8 mouse cellular contexts compared by ENCODE assay signal in the genomic region with DNA sequence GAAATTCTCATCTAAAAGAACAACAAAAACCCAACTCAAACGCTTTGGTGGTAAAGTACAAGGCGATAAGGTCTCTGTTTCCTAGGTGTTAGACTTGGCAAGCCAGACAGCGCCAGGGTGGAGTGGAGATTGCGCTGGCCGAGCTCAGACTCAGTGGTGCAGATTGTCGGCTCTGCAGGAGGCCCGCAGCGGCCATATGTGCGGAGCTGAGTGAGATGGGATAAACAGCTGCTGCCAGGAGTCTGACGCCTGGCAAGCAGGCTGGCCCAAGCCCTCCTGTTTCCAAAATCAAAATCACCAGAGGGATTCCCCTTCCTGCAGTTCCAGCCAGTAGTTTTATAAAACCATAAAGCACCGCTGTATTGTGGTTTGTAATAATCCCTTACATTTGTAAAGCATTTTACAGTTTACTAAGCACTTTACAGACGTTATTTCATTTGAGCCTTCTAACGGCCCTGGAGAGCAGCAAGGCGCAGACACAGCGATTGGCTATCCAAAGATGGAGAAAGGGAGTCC. TPM values are rescaled to one million over a fixed set of nuclear protein-coding genes. Genes with fewer than 3 reads are reported as not detected.
A peak's percentile ranks its signal among the peaks of the same experiment; 100 is the strongest.
DNase-seq lines count a peak whose midpoint lies in the region; ATAC-seq and TF ChIP-seq lines count a peak whose summit lies in the region.

No protein-coding gene starts in this region.

- TF ChIP-seq CTCF in hindbrain, postnatal 0 days (IDR thresholded peaks at IDR 0.05; ENCODE audit: low read depth), result no peak
- no peak for TF ChIP-seq CTCF in midbrain, postnatal 0 days (IDR thresholded peaks at IDR 0.05)

- 5% methylated on average over 15 of the region's 15 CpGs for WGBS in forebrain, embryonic 11.5 days
- 9% methylated on average over 15 of the region's 15 CpGs for WGBS in hindbrain, postnatal 0 days
- 11% methylated on average over 15 of the region's 15 CpGs for WGBS in midbrain, postnatal 0 days

- no peaks in the 10 kb centered on the region for H3K36me3 ChIP-seq in forebrain, embryonic 11.5 days (ENCODE audit: control insufficient read depth, insufficient read depth, low read length)
- H3K36me3 ChIP-seq in hindbrain, postnatal 0 days (ENCODE audit: insufficient read depth, low read length), result no peaks in the 10 kb centered on the region
- no peaks in the 10 kb centered on the region for H3K36me3 ChIP-seq in midbrain, postnatal 0 days (ENCODE audit: insufficient read depth, low read length)

- H3K27ac ChIP-seq in forebrain, embryonic 11.5 days (ENCODE audit: low read depth, low read length), result no peak overlapping the region
- H3K27ac ChIP-seq in hindbrain, postnatal 0 days, result peak overlapping the region; percentile 17
- no peak overlapping the region for H3K27ac ChIP-seq in midbrain, postnatal 0 days (ENCODE audit: low read depth, low read length)

- no peak overlapping the region for H3K4me3 ChIP-seq in forebrain, embryonic 11.5 days (ENCODE audit: low read depth, low read length)
- no peak overlapping the region for H3K4me3 ChIP-seq in hindbrain, postnatal 0 days (ENCODE audit: low read length)
- no peak overlapping the region for H3K4me3 ChIP-seq in midbrain, postnatal 0 days (ENCODE audit: low read depth, low read length)

- peak overlapping the region; percentile 41; the same call in 1 of the 2 replicates for H3K4me2 ChIP-seq in forebrain, embryonic 11.5 days (ENCODE audit: low read depth, low read length, severe bottlenecking)
- H3K4me2 ChIP-seq in hindbrain, postnatal 0 days (ENCODE audit: low read depth, low read length), result peak overlapping the region; percentile 31
- H3K4me2 ChIP-seq in midbrain, postnatal 0 days (ENCODE audit: low read depth, low read length, poor library complexity, severe bottlenecking), result peak overlapping the region; percentile 32

- ATAC-seq in forebrain, embryonic 11.5 days (replicated peaks; ENCODE audit: low FRiP score), result peak; percentile 63; the same call in 1 of the 2 replicates
- peak; percentile 59; the same call in 1 of the 2 replicates for ATAC-seq in hindbrain, postnatal 0 days
- no peak for ATAC-seq in midbrain, postnatal 0 days (ENCODE audit: low FRiP score)
- ATAC-seq in frontal cortex, adult (ENCODE audit: low TSS enrichment), result no peak
- no peak for ATAC-seq in granulocyte monocyte progenitor cell, adult 5-6 weeks (replicated peaks; ENCODE audit: poor library complexity, severe bottlenecking)

- H3K9me3 ChIP-seq in forebrain, embryonic 11.5 days (ENCODE audit: control insufficient read depth, low read length), result no peaks in the 10 kb centered on the region
- no peaks in the 10 kb centered on the region for H3K9me3 ChIP-seq in hindbrain, postnatal 0 days (ENCODE audit: low read length)
- H3K9me3 ChIP-seq in midbrain, postnatal 0 days (ENCODE audit: low read length), result no peaks in the 10 kb centered on the region

- H3K4me1 ChIP-seq in forebrain, embryonic 11.5 days (replicated peaks; ENCODE audit: control insufficient read depth, insufficient read depth, low read length), result peaks cover 8% of the 10 kb centered on the region; the same call in 1 of the 2 replicates
- peaks cover 9% of the 10 kb centered on the region; the same call in 1 of the 2 replicates for H3K4me1 ChIP-seq in hindbrain, postnatal 0 days (ENCODE audit: insufficient read depth, low read length)
- H3K4me1 ChIP-seq in midbrain, postnatal 0 days (ENCODE audit: insufficient read depth, low read length), result no peaks in the 10 kb centered on the region; the same call in 1 of the 2 replicates

- H3K27me3 ChIP-seq in forebrain, embryonic 11.5 days (ENCODE audit: control insufficient read depth, insufficient read depth, low read length), result no peaks in the 10 kb centered on the region
- no peaks in the 10 kb centered on the region for H3K27me3 ChIP-seq in hindbrain, postnatal 0 days (ENCODE audit: insufficient read depth, low read length)
- no peaks in the 10 kb centered on the region for H3K27me3 ChIP-seq in midbrain, postnatal 0 days (ENCODE audit: insufficient read depth, low read length)

- DNase-seq in gastrocnemius, postnatal 10 days, result peak; percentile 32
- DNase-seq in gastrocnemius, adult 18-20 months (ENCODE audit: low spot score), result no peak
- DNase-seq in ZHBTc4 (ENCODE audit: low read depth, low spot score), result peak; percentile 63
- DNase-seq in forebrain, embryonic 11.5 days (ENCODE audit: low spot score), result peak; percentile 65
- peak; percentile 75 for DNase-seq in hindbrain, postnatal 0 days (ENCODE audit: low spot score)
- peak; percentile 74 for DNase-seq in midbrain, postnatal 0 days (ENCODE audit: low spot score)

- H3K9ac ChIP-seq in forebrain, embryonic 11.5 days (ENCODE audit: low read length), result peak overlapping the region; percentile 23; the same call in 1 of the 2 replicates
- H3K9ac ChIP-seq in hindbrain, postnatal 0 days (replicated peaks; ENCODE audit: low read length), result no peak overlapping the region; the same call in 1 of the 2 replicates
- no peak overlapping the region for H3K9ac ChIP-seq in midbrain, postnatal 0 days (replicated peaks; ENCODE audit: low read length, poor library complexity, severe bottlenecking)

RNA-seq across cellular contexts. Expression of a gene that starts 18.1 kb away (rescaled TPM):
- under 1 TPM in 1 of 2 experiments, not detected in 1; 0.45 TPM for total RNA-seq in gastrocnemius, postnatal 10 days (2021)
- total RNA-seq in gastrocnemius, adult 18-20 months (2021), result under 1 TPM; 0.19 to 0.23 TPM
- 0.28 and 0.61 TPM in 2 replicates for polyA plus RNA-seq in forebrain, embryonic 11.5 days (2014; fragmentation: Nextera tagmentation; extraction: Ambion mirVana)
- 0.86 and 1.9 TPM in 2 replicates for total RNA-seq in hindbrain, postnatal 0 days (2014; rRNA removed)
- polyA plus RNA-seq in hindbrain, postnatal 0 days (2015; fragmentation: Nextera tagmentation; extraction: Ambion mirVana), result 0.19 and 0.38 TPM in 2 replicates
- 1.1 and 1.9 TPM in 2 replicates for total RNA-seq in midbrain, postnatal 0 days (2014; rRNA removed)
- 0.36 and 0.39 TPM in 2 replicates for polyA plus RNA-seq in midbrain, postnatal 0 days (2015; fragmentation: Nextera tagmentation; extraction: Ambion mirVana)
- total RNA-seq in granulocyte monocyte progenitor cell, adult 5-6 weeks (2014; fragmentation: Nextera tagmentation), result not detected in 2 replicates
- total RNA-seq in granulocyte monocyte progenitor cell, adult 5-6 weeks (2017), result 0.30 TPM in 1 of 2 replicates, not detected in the other

RNA-seq across cellular contexts. Expression of a gene that starts 21.5 kb away (rescaled TPM):
- total RNA-seq in gastrocnemius, postnatal 10 days (2021), result 1 to 10 TPM; 5.0 TPM
- total RNA-seq in gastrocnemius, adult 18-20 months (2021), result 1 to 10 TPM; 2.2 to 2.3 TPM
- polyA plus RNA-seq in forebrain, embryonic 11.5 days (2014; fragmentation: Nextera tagmentation; extraction: Ambion mirVana), result 6.7 and 7.2 TPM in 2 replicates
- total RNA-seq in hindbrain, postnatal 0 days (2014; rRNA removed), result 30.9 and 33.9 TPM in 2 replicates
- polyA plus RNA-seq in hindbrain, postnatal 0 days (2015; fragmentation: Nextera tagmentation; extraction: Ambion mirVana), result 16.3 and 19.2 TPM in 2 replicates
- 29.1 and 30.8 TPM in 2 replicates for total RNA-seq in midbrain, postnatal 0 days (2014; rRNA removed)
- 18.7 and 19.3 TPM in 2 replicates for polyA plus RNA-seq in midbrain, postnatal 0 days (2015; fragmentation: Nextera tagmentation; extraction: Ambion mirVana)
- total RNA-seq in granulocyte monocyte progenitor cell, adult 5-6 weeks (2014; fragmentation: Nextera tagmentation), result 1.1 and 1.4 TPM in 2 replicates
- total RNA-seq in granulocyte monocyte progenitor cell, adult 5-6 weeks (2017), result 1.8 and 3.1 TPM in 2 replicates

RNA-seq across cellular contexts. Expression of a gene that starts 21.9 kb away (rescaled TPM):
- total RNA-seq in gastrocnemius, postnatal 10 days (2021), result 1 to 10 TPM; 1.4 to 1.5 TPM
- total RNA-seq in gastrocnemius, adult 18-20 months (2021), result 1 to 10 TPM; 1.4 to 1.5 TPM
- 10.6 and 11.2 TPM in 2 replicates for polyA plus RNA-seq in forebrain, embryonic 11.5 days (2014; fragmentation: Nextera tagmentation; extraction: Ambion mirVana)
- 8.9 and 11.4 TPM in 2 replicates for total RNA-seq in hindbrain, postnatal 0 days (2014; rRNA removed)
- 4.6 and 4.8 TPM in 2 replicates for polyA plus RNA-seq in hindbrain, postnatal 0 days (2015; fragmentation: Nextera tagmentation; extraction: Ambion mirVana)
- 12.3 and 12.7 TPM in 2 replicates for total RNA-seq in midbrain, postnatal 0 days (2014; rRNA removed)
- 5.2 and 5.5 TPM in 2 replicates for polyA plus RNA-seq in midbrain, postnatal 0 days (2015; fragmentation: Nextera tagmentation; extraction: Ambion mirVana)
- 0.73 and 0.98 TPM in 2 replicates for total RNA-seq in granulocyte monocyte progenitor cell, adult 5-6 weeks (2014; fragmentation: Nextera tagmentation)
- 4.1 and 4.5 TPM in 2 replicates for total RNA-seq in granulocyte monocyte progenitor cell, adult 5-6 weeks (2017)

Comparison
In these comparisons a context has a peak if more than half of its experiments do, and no peak if none do; other contexts are left out.
1. ATAC-seq: peak in forebrain, embryonic 11.5 days (single experiment) and hindbrain, postnatal 0 days (single experiment); none in midbrain, postnatal 0 days (single experiment), frontal cortex, adult (single experiment) and granulocyte monocyte progenitor cell, adult 5-6 weeks (single experiment).
2. Peak in every context shown above with its lines, with median percentiles within 50 percentile points of each other: H3K4me2 ChIP-seq.